Mouse (Mus musculus) v-Abl transformed pro-B cells (cell line): ENCODE measurements around the gene Ccng2.

Experiments used
- in situ Hi-C, 2 experiments: fragments of 400-800 bp; cut with MboI; formaldehyde crosslinking; loops; one replicate each; pipeline ENCODE4 v1.15.1; 2025; ENCODE audit not compliant: unreplicated experiment in 2 of 2

Ccng2 gene

DNA sequence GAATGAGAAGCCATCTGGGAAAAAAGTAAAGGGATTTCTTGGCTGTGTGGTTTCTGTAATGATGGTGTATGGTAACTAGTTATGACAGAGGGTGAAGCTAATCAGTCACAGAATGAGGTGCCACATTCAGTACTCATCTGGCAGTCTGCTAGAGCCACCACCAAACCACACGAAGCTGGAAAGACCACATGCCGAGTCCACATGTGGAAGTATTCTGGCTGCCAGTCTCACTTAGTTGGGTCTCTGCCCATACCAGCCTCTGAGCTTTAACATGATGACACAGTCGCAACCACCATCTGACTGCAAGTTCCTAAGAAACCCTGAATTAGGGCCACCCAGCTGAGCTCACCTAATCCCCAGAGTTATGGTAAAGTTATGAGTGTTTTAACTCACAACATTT, 6.1 kb upstream of the Ccng2 start:
- in situ Hi-C loops = loop anchor here (10.0 to 25.0 kb wide), 3 partner anchors 749 to 1286 kb away; partner anchors contain the start of gene Scarb2 (in 2 of the 2)

DNA sequence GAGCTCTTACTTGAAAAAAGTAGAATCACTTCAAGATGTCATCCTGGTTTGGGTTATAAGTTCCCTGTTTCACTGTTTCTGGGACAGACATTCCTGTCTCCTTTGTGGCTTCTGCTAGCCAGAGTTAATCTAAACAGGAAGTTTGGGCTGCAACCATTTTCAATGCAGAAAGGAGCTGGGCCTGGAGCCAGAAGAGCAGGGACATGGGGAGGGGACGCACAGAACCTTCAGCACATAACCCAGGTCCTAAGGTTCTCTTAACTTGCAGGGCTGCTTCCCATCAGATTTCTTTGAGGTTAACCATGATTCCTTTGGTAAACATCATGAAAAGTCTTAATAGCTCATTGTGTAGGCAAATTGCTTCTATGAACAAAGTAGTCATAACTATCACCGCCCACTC, 4.3 kb upstream of the Ccng2 start:
- in situ Hi-C loops = loop anchor here (10.0 to 25.0 kb wide), 3 partner anchors 750 to 1288 kb away; partner anchors contain the start of gene Scarb2 (in 2 of the 2)

DNA sequence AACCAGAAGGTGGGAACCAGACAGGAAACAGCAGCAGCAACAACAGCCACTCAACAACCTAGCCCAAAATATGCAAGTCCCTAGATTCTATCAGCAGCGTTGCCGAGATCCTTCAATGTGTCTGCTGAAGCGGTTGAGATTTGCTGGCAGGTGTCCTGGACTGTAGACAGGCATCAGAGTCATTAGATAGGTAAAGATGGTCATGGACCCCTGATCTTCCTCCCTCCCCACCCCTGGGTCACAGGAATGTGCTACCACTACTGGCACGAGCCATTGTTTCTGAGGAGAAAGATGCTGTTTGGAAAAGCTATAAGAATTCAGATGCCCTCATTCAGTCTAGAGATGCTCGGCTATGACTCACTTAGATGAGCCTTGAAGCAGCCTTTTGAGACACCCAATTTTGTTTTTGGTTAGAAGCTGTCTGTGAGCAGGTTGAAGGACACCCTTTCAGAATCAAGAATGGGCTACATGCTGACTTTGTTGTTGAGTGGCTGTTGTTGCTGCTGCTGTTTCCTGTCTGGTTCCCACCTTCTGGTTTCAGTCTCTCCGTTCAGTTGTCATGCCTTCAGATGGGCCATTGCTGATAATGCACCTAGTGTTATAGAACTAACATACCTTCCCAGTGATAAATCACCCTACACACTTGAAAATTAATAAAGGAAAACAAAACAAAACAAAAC, 3.5 kb upstream of the Ccng2 start:
- in situ Hi-C loops = loop anchor here (10.0 to 25.0 kb wide), 3 partner anchors 751 to 1289 kb away; partner anchors contain the start of gene Scarb2 (in 2 of the 2)

DNA sequence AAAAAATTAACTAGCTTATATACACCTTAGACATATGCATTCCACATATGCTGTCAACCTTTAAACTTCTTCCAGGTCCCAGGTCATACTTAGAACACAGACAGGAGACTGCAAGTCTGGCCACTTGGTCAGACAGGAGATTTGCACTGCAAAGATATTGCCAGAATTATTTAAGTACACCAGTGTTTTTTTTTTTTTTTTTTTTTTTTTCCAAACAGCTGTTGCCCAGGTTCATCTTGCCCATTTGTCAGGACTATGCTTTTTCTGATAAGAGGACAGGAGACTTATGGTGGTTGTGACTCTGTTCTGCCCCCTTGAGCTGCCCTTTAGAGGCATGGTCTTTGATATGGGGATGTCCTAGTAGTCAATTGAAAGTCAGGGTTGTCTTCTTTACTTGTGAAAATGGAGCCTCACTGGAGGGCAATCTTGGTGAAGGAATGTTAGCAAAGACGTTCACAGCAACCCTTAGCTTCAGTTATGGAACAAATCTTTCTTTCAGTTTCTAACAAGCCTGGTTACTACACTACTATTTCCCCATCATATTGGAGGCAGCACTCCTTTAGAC, 2.8 kb upstream of the Ccng2 start:
- in situ Hi-C loops = loop anchor here (10.0 to 25.0 kb wide), 3 partner anchors 752 to 1289 kb away; partner anchors contain the start of gene Scarb2 (in 2 of the 2)

DNA sequence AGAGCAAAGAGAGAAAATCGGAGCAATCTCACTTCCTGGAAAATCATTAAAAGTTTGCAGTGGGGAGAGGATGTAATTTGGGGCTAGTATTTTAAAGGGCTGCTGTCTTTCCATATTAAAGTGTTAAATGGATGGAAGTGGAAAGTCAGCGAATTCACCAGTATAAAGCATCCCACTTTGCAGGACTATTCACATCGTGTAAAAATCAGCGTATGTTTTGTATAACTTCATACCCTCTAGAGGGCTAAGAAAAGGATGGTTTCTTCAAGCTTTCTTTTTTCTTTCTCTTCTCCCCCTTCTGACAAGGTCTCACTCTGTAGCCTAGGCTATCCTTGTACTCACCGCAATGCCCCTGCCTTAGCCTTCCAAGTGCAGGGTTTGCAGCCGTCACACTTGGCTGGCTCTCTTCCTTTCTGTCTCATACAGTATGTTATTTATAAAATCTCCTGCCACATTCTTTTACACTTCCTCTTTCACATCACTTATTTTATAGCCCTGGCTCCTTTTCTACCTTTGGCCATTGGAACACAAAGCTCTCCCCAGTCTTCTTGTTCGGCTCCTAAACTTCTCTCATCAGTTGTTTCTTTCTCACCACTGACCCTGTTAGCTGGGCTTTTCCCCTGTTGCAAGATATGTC, 1.8 kb upstream of the Ccng2 start:
- in situ Hi-C loops = loop anchor here (5.0 to 25.0 kb wide), 6 partner anchors 58 to 1290 kb away; partner anchors contain the start of genes Scarb2 (in 2 of the 2), 2010109A12Rik (in 1 of the 2), Ccni (in 1 of the 2) and Sept11 (in 1 of the 2)

DNA sequence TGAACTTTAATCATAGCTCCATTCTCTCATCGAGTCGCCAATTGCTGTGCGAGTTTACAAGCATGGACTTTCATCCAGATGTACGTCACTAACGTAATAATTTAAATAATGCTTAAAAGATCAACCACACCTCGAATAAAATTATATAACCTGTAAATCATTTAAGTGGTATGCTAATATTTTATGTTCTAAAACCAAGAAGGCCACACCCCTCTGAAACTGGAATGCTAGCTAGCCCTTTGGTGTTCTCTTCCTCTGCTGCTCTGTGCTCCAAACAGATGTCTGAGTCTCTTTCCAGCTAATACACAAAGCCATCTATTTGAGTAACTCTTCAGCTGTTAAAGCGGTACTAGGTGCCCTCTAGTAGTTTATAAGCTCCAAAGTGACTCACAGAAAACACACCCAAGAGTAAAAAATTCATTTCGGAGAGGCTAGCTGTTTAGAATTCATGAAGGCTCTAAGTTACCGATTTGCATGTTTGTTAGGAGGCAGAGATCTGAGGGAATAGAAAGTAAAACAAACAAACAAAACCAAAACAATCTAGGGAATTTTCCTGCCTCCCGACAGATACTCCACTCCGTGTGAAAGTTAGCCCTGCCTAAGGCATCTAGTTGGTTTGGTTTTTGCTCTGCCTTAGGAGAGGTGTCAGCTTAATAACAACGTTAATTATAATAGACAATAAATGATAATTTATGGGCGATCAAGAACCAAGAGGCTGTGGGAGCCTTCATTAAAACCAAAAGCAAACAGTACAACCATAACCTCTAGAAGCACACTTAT, 1.1 kb upstream of the Ccng2 start:
- in situ Hi-C loops = loop anchor here (5.0 to 25.0 kb wide), 6 partner anchors 59 to 1291 kb away; partner anchors contain the start of genes Scarb2 (in 2 of the 2), 2010109A12Rik (in 1 of the 2), Ccni (in 1 of the 2) and Sept11 (in 1 of the 2)

DNA sequence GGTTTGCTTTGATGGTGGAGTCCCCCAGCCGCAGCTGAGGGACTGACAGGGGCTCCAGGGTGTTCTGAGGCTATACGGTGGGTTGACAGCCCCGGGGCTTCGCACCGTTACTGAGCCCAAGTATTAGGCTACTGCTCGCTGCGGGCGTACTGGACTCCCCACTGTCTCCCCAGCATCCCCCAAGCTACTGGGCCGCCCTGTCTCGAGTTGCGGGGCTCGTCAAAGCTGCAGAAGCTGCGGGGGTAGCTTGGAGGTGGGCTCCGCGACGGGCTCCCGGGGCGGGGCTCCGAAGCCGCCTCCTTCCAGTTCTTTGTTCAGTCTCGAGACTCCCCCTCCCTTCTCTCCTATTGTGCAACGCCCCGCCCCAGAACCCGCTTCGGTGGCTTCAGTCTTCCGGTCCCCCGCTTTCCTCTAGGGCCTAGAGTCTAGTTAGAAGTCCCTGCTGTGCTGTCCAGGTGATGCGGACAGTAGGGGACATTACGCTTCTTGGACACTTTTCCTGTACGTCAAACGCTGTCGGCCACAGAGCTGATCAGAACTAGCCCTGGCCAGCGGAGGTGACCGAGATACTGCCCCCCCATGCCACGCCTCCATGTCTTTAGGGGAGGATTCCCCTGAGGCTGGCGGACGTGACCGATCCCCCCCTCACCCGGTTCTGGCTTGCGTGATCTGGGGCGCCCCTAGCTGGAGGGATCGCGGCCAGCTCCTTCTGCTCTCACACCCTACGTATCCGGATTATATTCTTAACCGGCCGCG, 972 bp downstream of the Ccng2 start:
- in situ Hi-C loops = loop anchor here (5.0 to 25.0 kb wide), 6 partner anchors 61 to 1293 kb away; partner anchors contain the start of genes Scarb2 (in 2 of the 2), 2010109A12Rik (in 1 of the 2), Ccni (in 1 of the 2) and Sept11 (in 1 of the 2)

DNA sequence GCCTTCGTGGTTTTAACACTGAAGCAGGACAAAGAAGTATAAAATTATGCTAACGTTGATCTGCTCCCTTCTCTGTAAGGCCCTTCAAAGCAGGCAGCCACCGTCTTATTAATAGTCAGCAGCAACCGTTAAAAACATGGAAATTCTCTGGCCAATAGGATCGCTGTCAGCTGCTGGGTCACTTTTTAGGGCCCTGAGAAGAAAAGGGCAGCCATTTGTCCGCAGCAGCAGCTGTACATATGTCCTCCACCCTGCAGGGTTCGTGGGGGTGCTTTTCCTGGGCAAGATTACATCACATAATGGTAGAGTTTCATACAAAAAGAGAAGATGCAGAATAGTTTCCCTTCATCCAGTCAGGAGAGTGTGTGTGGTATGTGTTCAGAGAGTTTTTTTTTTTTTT, 3.0 kb downstream of the Ccng2 start:
- in situ Hi-C loops = loop anchor here in 1 of 2 experiments (25.0 kb wide), 1 partner anchor 758 kb away; the partner anchor contains the start of gene Scarb2

DNA sequence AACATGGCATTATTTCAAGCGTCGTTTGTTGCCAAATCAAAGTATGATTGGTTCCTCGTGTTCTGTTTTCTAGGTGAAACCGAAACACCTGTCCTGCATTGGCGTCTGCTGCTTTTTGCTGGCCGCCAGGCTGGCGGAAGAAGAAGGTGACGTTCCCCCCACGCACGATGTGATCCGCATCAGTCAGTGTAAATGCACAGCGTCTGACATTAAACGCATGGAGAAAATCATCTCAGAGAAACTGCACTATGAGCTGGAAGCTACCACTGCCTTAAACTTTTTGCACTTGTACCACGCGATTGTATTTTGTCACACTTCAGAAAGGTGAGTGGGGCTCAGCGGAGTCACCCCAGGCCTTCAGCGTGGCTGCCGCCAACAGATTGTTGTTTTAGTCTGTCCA, 3.7 kb downstream of the Ccng2 start:
- in situ Hi-C loops = loop anchor here in 1 of 2 experiments (25.0 kb wide), 1 partner anchor 758 kb away; the partner anchor contains the start of gene Scarb2

DNA sequence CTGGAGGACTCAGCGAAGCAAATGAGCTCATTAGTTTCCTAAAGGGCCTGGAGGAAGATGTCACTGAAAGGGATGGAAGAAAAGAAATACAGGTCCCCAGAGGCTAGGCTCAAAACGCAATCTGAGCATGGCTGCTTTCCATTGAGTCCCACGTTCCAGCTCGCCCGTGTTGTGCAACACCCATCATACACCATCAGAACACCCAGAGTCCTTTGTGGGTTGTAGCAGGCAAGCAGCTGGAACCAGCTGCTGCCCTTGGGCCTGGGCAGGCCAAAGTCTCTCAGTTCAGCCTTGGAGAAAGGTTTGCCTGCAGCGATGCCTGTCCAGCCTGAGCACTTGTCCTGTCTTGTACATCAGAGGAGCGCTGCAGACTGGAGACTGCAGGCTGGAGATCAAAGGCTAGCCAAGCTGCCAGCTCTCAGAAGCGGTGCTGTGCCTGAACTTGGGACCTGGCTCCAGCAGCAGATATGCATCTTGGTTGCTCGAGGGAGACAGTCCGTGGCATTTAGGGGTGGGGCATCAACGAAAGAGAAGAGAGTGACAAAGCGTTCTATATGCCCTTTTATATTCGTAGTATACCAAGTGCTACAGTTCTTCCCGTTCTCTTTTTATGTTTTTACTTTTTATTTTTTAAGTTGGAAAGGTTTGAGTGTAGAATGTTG, 15.5 kb downstream of the Ccng2 start:
- in situ Hi-C loops = no loop called here

DNA sequence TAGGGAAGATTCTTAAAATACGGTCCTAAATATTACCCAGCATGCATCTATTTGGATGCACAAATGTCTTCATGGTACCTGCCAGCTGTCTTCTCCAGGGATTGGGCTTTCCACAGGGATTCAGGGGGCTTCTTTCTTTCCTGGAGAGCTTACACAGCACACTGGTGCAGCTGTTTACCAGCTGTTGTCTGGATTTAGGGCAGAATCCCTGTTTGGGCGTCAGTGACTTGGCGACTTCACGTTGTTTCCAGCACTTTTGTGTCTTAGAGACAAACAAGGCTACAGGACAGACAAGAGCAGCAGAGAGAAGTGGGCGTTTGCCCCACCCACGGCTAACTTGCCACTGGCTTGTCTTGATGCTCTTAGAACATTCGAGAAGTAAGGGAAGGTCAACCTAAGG, 16.1 kb downstream of the Ccng2 start:
- in situ Hi-C loops = no loop called here

DNA sequence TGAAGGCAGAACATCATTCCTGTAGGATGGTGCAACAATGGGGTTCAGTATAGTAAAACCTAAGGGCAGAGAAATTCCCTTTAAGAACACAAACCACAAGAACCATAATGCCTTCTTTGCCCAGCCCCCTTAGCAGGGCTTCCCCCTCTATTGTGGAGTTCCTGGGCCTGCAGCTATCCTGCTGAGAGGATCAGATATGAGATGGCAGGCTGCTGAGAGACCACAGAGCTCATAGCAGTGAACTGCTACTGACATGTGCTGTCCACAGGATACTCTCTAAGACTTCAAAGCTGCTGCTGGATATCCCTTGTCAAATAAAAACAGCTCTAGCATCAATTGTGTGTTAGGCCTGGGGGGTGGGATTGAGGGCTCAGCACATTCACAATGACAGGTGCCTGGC, 21.5 kb downstream of the Ccng2 start:
- in situ Hi-C loops = no loop called here

DNA sequence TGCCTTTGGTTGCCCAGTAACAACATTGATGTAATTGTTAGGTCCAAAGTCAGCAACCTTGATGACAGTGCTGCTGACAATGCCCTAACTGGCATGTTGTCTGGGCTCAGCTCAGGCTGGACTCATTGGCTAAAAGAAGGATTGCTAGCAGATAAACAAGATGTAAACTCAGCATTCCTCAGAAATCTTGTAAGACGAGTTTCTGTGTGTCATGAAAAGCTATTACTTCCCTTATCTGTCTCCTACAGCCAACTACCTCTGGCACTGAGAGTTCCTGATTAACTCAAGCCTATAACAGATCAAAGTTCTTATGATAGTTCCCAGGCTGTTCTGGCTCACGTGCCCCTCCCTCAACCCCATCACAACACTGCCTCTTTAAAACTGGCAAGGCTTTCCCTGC, 23.2 kb downstream of the Ccng2 start:
- in situ Hi-C loops = no loop called here

DNA sequence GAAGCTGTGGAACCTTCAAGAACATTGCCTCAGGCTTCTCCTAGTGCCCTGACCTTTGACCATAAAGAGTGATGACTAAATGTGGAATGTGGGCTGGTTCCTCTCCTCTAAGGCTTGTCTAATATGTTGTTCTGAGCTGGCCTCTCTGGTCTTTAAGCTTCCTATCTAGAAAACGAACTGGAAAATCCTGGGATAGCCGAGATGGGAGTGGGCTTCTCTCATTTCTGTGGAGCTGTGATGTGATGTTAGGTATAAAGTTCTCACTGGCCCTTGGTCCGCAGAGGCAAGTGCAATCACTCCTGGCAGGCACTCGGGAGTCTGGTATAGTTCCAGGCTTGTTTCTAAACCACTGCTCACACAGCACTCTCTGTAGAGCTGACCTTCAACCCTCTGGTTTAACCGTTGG, 29.3 kb downstream of the Ccng2 start:
- in situ Hi-C loops = no loop called here

DNA sequence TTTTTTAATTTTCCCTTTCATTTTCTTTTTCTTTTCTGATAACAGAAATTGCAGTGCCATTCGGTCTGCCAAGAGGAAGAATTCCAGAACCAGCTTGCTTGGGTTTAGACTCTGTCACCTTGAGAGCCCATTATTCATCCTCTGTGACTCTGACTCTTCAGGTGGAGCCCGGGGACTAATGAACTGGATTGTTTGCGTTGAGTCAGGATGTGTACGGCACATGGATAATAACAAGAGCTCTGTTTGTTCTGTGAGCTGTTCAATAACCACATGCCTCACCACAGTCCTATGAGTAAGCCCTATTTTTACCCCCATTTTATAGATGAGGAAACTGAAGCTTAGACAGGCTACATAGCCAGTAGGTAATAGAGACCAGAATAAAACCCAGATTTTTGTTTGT, 29.7 kb downstream of the Ccng2 start:
- in situ Hi-C loops = no loop called here

DNA sequence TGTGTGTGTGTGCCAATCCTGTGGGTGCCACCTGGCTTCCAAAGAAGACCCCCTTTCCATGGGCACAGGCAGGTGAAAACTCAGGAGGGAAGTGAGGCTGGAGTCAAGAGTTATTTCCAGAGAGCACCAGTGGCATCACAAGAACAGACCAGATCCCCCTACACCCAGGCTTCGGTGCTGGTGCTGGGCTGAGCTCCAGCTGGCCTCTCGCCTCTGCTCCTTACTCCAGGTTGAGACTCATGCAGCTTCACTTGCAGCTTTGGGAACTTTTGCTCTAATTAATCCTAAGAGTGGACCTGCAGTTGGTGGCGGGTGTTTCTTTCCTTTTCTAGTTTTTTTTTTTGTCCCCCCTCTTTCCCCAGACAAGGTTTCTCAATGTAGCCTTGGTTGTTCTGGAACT, 30.3 kb downstream of the Ccng2 start:
- in situ Hi-C loops = no loop called here

DNA sequence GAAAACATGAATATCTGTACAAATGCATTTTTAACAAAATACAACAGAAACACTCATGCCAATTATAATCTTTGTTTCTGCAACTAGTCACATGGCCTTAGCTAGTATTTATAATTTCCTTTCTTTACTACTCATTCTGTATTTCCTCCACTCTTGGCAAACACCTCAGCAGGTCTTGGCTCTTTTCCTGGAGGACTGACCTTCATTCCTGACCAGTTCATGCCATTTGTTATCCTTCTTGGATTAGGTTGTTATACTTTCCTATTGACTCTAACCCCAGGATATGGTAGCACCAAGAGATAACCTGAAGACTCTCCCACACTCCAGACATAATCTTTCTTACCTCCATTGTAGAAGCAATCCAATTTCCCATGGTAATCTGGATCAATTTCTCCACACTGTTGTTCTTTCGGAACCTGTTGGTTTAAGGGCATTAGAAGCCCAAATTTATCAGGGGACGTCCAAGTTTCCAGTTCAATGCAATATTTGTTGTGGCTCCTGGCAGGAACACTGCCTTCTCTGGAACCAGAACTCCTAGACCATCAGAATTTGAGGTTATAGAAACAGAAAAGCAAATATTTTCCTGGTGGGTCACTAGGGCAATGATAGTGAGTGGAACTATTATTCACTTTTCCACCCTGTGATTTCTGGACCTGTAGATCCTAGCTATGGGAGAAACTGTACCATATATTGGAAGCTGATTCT, 38.2 kb downstream of the Ccng2 start:
- in situ Hi-C loops = no loop called here

DNA sequence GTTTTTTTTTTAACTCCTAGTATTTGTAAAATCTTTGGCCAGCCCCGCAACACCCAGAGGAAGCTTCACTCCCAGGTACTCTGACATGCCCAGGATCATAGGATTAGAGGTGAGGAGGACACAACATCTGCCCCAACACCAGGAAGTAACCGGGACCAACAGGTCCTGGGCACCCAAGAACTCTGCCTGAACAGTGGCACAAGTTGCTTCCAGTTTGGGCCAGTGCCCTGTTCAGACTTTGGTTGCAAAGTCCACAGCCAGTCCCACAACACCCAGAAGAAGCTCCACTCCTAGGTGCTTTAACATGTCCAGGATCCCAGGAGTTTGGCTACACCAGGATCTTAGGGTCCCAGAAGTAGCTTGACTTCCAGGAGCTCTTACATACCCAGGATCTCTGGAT, 41.9 kb downstream of the Ccng2 start:
- in situ Hi-C loops = no loop called here
